In genomic region chr1:23178335-23178974, GRCm38 (mm10) we compare ENCODE assay signal across 14 mouse cellular contexts.
"Had no signal": no experiment of that assay in that cellular context is flagged by ENCODE, and none has a peak within 500 bp of the region (broad histone marks: within the 10 kb centered on the region; RNA-seq: fewer than 3 reads in every experiment).

No protein-coding gene starts in this region.

- DNase-seq: kidney, adult 18-20 months; kidney, postnatal 25 days; layer of hippocampus, adult 9-11 months; liver; midbrain, embryonic 14.5 days; thymus, adult 18-20 months; thymus, postnatal 36 days had no signal

- ATAC-seq: liver, embryonic 12.5 days had no signal

- H3K4me1 ChIP-seq: limb, embryonic 10.5 days; liver, embryonic 12.5 days had no signal

- H3K9me3 ChIP-seq: limb, embryonic 10.5 days; limb, embryonic 13.5 days; liver, embryonic 12.5 days; liver, embryonic 15.5 days had no signal

- H3K36me3 ChIP-seq: limb, embryonic 10.5 days; limb, embryonic 13.5 days; liver, embryonic 12.5 days; liver, embryonic 15.5 days had no signal

- H3K4me3 ChIP-seq: layer of hippocampus, adult 2 months; limb, embryonic 10.5 days; limb, embryonic 13.5 days; liver, embryonic 12.5 days; liver, embryonic 15.5 days had no signal

- H3K9ac ChIP-seq: limb, embryonic 13.5 days; liver, embryonic 12.5 days; liver, embryonic 15.5 days had no signal

- H3K4me2 ChIP-seq: limb, embryonic 13.5 days; liver, embryonic 12.5 days; liver, embryonic 15.5 days; midbrain, embryonic 11.5 days had no signal

- H3K27ac ChIP-seq: kidney, postnatal 0 days; layer of hippocampus, adult 2 months; limb, embryonic 10.5 days; limb, embryonic 13.5 days; liver, embryonic 12.5 days; liver, embryonic 15.5 days had no signal

- H3K27me3 ChIP-seq: limb, embryonic 13.5 days; liver, embryonic 12.5 days; liver, embryonic 15.5 days had no signal
